20 mouse cellular contexts compared by ENCODE assay signal in genomic region chr7:112030594-112030993, GRCm38 (mm10).
"Had no signal": no experiment of that assay in that cellular context is flagged by ENCODE, and none has a peak within 500 bp of the region (broad histone marks: within the 10 kb centered on the region; RNA-seq: fewer than 3 reads in every experiment).

No protein-coding gene starts in this region.

- H3K4me3 ChIP-seq: layer of hippocampus, adult 2 months; left cerebral cortex, adult 2 months; lung, embryonic 15.5 days; midbrain, embryonic 12.5 days; midbrain, embryonic 15.5 days had no signal

- DNase-seq: kidney, adult 2 months; kidney, postnatal 25 days; layer of hippocampus, adult 9-11 months; liver, postnatal 0 days; lung, postnatal 14 days; lung, postnatal 4 days; right cerebral cortex, postnatal 14 days; right cerebral cortex, postnatal 4 days; thymus, adult 2 months; thymus, postnatal 14 days; thymus, postnatal 4 days had no signal

- H3K27ac ChIP-seq: kidney, postnatal 0 days; layer of hippocampus, adult 2 months; left cerebral cortex, adult 2 months; liver, embryonic 14.5 days; lung, embryonic 15.5 days; midbrain, embryonic 12.5 days; midbrain, embryonic 15.5 days; stomach, postnatal 0 days had no signal

- ATAC-seq: intestine, postnatal 0 days; liver, postnatal 0 days; midbrain, embryonic 15.5 days had no signal
